Mouse (Mus musculus) midbrain, embryonic 11.5 days (tissue): ENCODE measurements around the gene Csnk2a1. TPM values are rescaled to one million over a fixed set of nuclear protein-coding genes. Genes with fewer than 3 reads are reported as not detected.

Source experiments
- ATAC-seq: fragments of 200-750 bp; cut with Nextera tagmentation; 2 replicates; pipeline ENCODE4 v1.8.0; 2017; ENCODE audit warnings: moderate TSS enrichment, moderate library complexity; ENCODE audit not compliant: low FRiP score
- DNase-seq: peaks from one replicate; pipeline ENCODE4 v3.0.0; 2015; ENCODE audit warnings: low spot score; ENCODE audit errors: missing footprints
- H3K27ac ChIP-seq: fragments of 300-500 bp; sonication (generic); 2 replicates; pipeline ENCODE4 v1.5.1; 2014; ENCODE audit warnings: low read depth, low read length
- H3K27me3 ChIP-seq: fragments of 300-500 bp; sonication (generic); 2 replicates; pipeline ENCODE4 v1.6.1; 2014; ENCODE audit warnings: mild to moderate bottlenecking, low read length, moderate library complexity, mixed read lengths; ENCODE audit not compliant: control insufficient read depth, insufficient read depth
- H3K36me3 ChIP-seq: fragments of 300-500 bp; sonication (generic); 2 replicates; pipeline ENCODE4 v1.6.1; 2014; ENCODE audit warnings: mild to moderate bottlenecking, low read length, moderate library complexity, mixed read lengths; ENCODE audit not compliant: control insufficient read depth, insufficient read depth
- H3K4me1 ChIP-seq: fragments of 300-500 bp; sonication (generic); 2 replicates; pipeline ENCODE4 v1.6.1; 2014; ENCODE audit warnings: low read length; ENCODE audit not compliant: control insufficient read depth, insufficient read depth
- H3K4me2 ChIP-seq: fragments of 300-500 bp; sonication (generic); 2 replicates; pipeline ENCODE4 v1.6.1; 2014; ENCODE audit warnings: mild to moderate bottlenecking, moderate library complexity
- H3K4me3 ChIP-seq: fragments of 300-500 bp; sonication (generic); 2 replicates; pipeline ENCODE4 v1.5.1; 2014; ENCODE audit warnings: low read depth, low read length
- H3K9ac ChIP-seq: fragments of 300-500 bp; sonication (generic); 2 replicates; pipeline ENCODE4 v1.6.1; 2014; ENCODE audit warnings: low read length
- H3K9me3 ChIP-seq: fragments of 300-500 bp; sonication (generic); 2 replicates; pipeline ENCODE4 v1.6.1; 2016; ENCODE audit warnings: low read length; ENCODE audit not compliant: control insufficient read depth
- WGBS: fragments of 180-500 bp; shearing (Covaris S2); extraction: QIAGEN DNeasy Blood & Tissue Kit; methylation state at CpG from one replicate; pipeline ENCODE4 v1.1.7; 2014; 5-methylcytosine and 5-hydroxymethylcytosine counted together
- polyA plus RNA-seq: library from polyadenylated mRNA; unstranded; fragments of >200 nt; fragmentation: Nextera tagmentation; extraction: Ambion mirVana; gene quantifications from 2 replicates; pipeline ENCODE4 v1.2.1, GENCODE M21; 2014

Csnk2a1 gene
- polyA plus RNA-seq, 1 experiment from 2014 or later = 63.8 TPM

DNA sequence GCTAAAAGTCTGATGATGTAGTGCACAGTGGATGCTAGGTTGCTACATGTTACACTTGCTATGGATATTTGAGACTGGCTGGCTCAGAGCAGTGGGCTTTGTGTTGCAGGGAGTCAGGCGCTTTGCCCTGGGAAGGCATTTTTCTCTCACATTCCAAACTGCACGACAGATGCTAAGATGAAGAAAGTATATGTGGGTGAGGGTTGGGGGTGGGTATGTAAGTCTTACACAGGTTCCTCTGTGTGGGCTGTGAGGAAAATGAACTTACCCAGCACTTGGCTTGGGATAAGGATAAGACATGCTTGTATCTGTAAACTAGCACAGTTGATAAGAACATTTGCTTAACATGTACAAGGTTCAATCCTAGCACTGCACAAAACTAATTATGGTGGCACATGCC lies 76.2 kb downstream of the Csnk2a1 start:
- H3K27ac ChIP-seq = no peak overlapping the region
- 91% methylated on average over 2 of the region's 2 CpGs for WGBS
- H3K27me3 ChIP-seq = no peaks in the 10 kb centered on the region
- no peak overlapping the region for H3K9ac ChIP-seq
- no peak for DNase-seq
- no peaks in the 10 kb centered on the region for H3K4me1 ChIP-seq
- no peaks in the 10 kb centered on the region for H3K9me3 ChIP-seq
- no peak overlapping the region for H3K4me3 ChIP-seq
- no peak overlapping the region for H3K4me2 ChIP-seq
- no peak for ATAC-seq
- H3K36me3 ChIP-seq = peaks cover 18% of the 10 kb centered on the region

DNA sequence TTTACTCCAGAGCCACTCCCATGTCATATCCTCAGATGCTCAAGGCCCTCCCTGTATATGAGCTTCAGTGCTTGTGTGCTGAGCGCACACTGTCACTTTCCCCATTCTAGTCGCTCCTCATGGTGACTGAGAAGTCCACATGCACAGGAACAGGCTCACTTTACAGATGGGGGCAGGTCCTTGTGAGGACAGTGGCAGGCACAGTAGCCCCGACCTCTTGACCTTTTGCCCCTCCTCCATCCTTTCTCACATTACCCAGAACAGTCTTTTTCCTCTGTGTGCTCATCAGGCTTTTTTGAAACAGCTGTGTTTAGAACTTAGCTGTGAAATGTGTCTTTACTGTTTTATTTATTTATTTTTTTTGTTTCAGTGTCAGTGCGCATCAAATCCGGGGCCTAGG lies 77.1 kb downstream of the Csnk2a1 start:
- Histone ChIP-seq H3K4me3 (no peak overlapping the region), H3K27ac (no peak overlapping the region), H3K9ac (no peak overlapping the region), H3K27me3 (no peaks in the 10 kb centered on the region), H3K4me1 (no peaks in the 10 kb centered on the region), H3K4me2 (no peak overlapping the region), H3K36me3 (peaks cover 25% of the 10 kb centered on the region), H3K9me3 (no peaks in the 10 kb centered on the region)
- DNase-seq = no peak
- 75% methylated on average over 5 of the region's 5 CpGs for WGBS
- ATAC-seq = no peak

DNA sequence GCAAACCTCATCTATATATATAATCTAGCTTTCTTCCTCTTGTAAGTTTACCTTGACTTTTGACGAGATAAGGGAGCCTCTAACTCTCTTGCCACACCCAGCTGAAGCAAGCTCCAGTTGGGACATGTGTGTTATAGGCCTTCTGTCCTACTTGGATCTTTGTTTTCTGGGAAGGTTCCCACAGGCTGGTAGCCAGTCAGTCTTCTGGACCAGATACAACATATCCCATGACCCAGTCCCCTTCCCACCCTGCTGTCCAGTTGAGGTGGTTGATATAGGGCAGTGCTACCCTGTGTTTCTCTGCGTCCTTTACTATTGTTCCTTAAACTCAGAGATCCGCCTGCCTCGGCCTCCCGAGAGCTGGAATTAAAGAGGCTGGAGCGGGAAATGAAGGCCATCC lies 78.8 kb downstream of the Csnk2a1 start:
- Histone ChIP-seq H3K27me3 (no peaks in the 10 kb centered on the region), H3K9ac (no peak overlapping the region), H3K9me3 (no peaks in the 10 kb centered on the region), H3K4me1 (no peaks in the 10 kb centered on the region), H3K4me3 (no peak overlapping the region), H3K36me3 (peaks cover 30% of the 10 kb centered on the region), H3K27ac (no peak overlapping the region), H3K4me2 (no peak overlapping the region)
- ATAC-seq = no peak
- no peak for DNase-seq
- 93% methylated on average over 6 of the region's 6 CpGs for WGBS

DNA sequence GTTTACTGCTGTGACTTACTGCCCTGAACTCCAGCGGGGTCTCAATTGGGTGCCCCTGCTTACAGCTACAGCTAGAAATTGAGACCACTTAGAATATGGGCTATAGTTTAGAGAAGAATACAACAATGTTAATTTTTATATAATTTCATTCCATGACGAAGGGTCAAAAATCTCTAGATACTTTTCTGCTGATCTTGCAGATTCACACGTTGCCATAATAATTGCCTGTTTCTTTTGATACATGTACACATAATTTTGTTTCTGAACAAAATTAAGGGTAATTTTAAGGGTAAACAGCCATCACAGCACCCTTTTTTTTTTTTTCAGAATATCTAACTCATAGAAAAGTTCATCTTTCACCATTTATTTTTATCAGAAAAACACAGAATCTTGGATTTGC lies 80.5 kb downstream of the Csnk2a1 start:
- Histone ChIP-seq H3K27ac (no peak overlapping the region), H3K36me3 (peaks cover 37% of the 10 kb centered on the region), H3K4me3 (no peak overlapping the region), H3K9me3 (no peaks in the 10 kb centered on the region), H3K9ac (no peak overlapping the region), H3K27me3 (no peaks in the 10 kb centered on the region), H3K4me1 (no peaks in the 10 kb centered on the region), H3K4me2 (no peak overlapping the region)
- DNase-seq (no peak), ATAC-seq (no peak)
- WGBS = 92% methylated on average over 3 of the region's 3 CpGs

DNA sequence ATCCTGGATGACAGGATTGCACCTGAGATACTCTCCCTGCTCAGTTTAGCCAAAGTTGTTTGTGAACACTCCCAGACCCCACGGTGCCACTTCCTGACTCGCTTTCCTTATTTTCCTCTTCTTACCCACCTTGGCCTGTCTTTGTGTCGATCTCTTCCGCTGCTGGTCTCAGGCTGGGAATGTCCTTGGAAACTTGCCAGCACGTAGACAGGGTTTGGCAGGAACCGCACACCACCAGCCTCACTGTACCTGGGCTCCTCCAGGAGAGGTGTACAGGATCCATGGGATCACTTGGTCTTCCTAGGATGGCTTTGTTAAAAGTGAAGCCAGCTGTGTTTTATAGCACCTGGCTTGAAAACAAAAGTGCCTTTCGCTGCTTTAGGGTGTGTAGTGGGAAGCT lies 86.4 kb downstream of the Csnk2a1 start:
- no peak overlapping the region for H3K9ac ChIP-seq
- no peak for ATAC-seq
- DNase-seq = no peak
- H3K36me3 ChIP-seq = peaks cover 35% of the 10 kb centered on the region
- H3K4me1 ChIP-seq = no peaks in the 10 kb centered on the region
- no peak overlapping the region for H3K4me2 ChIP-seq
- no peak overlapping the region for H3K27ac ChIP-seq
- no peaks in the 10 kb centered on the region for H3K9me3 ChIP-seq
- no peak overlapping the region for H3K4me3 ChIP-seq
- WGBS = 92% methylated on average over 7 of the region's 7 CpGs
- H3K27me3 ChIP-seq = no peaks in the 10 kb centered on the region

DNA sequence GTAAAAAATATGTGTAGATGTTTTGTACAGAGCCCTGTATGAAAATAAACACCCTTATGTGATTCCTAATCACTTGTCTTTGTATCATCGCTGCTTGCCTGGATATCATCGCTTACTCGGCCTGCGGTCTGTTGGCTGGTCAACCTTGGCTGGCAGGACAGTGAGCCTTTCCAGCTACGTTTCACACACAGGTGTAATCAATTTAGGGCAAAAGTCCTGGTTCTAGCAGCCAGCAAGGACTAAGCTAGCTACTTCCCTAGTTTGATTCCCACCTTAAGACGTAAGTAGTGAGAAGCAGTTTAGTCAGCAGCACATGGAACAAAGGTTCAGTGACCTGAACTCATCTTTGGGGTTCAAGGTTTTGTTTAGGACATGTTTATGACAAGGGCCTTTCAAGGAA lies 87.3 kb downstream of the Csnk2a1 start:
- ATAC-seq = no peak
- no peaks in the 10 kb centered on the region for H3K9me3 ChIP-seq
- WGBS = 92% methylated on average over 6 of the region's 6 CpGs
- H3K27ac ChIP-seq = no peak overlapping the region
- no peaks in the 10 kb centered on the region for H3K27me3 ChIP-seq
- no peak overlapping the region for H3K9ac ChIP-seq
- peaks cover 35% of the 10 kb centered on the region for H3K36me3 ChIP-seq
- H3K4me3 ChIP-seq = no peak overlapping the region
- H3K4me1 ChIP-seq = no peaks in the 10 kb centered on the region
- no peak overlapping the region for H3K4me2 ChIP-seq
- no peak for DNase-seq

DNA sequence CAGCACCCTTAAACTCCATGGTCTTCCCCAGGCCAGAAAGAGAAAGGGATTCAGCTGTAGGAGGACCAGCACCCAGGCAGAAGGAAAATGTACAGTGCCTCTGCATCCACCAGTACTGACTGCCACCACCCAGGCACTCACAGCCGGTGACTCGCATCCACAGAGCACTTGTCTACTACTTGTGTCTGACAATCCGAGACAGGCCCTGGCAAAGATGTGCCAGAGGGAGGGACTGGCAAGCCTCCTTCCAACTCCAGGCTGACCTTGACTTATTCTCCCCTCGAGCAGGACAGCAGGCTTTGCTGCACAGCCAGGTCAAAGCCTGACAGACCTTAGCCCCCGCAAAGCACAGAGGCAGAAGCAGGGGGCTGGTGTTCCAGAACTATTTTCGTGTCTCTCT lies 90.4 kb downstream of the Csnk2a1 start:
- H3K36me3 ChIP-seq = peaks cover 22% of the 10 kb centered on the region
- no peak for ATAC-seq
- no peak for DNase-seq
- no peaks in the 10 kb centered on the region for H3K9me3 ChIP-seq
- H3K4me3 ChIP-seq = no peak overlapping the region
- H3K27me3 ChIP-seq = no peaks in the 10 kb centered on the region
- 84% methylated on average over 6 of the region's 6 CpGs for WGBS
- no peak overlapping the region for H3K4me2 ChIP-seq
- no peak overlapping the region for H3K27ac ChIP-seq
- no peak overlapping the region for H3K9ac ChIP-seq
- H3K4me1 ChIP-seq = no peaks in the 10 kb centered on the region

DNA sequence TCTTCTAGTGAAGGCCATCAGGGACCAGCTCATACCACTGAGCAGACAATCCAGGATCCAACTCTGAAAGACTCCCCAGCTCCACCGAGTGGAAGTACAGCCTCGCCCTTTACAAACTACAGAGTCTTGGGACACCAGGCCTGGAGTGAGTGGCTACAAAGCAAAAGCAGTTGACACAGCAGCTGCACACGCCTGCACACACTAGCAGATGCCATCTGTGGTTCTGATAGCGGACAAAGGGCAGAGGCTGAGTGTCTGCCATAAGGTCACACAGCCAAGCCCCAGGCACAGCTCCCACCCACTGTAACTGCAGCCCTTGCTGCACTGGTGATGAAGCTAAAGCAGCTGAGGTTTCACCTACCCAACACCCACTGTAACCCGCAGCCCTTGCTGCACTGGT lies 94.9 kb downstream of the Csnk2a1 start:
- H3K4me1 ChIP-seq = no peaks in the 10 kb centered on the region
- ATAC-seq = no peak
- no peak for DNase-seq
- H3K36me3 ChIP-seq = peaks cover 35% of the 10 kb centered on the region
- H3K27ac ChIP-seq = no peak overlapping the region
- no peaks in the 10 kb centered on the region for H3K9me3 ChIP-seq
- no peaks in the 10 kb centered on the region for H3K27me3 ChIP-seq
- no peak overlapping the region for H3K4me2 ChIP-seq
- no peak overlapping the region for H3K9ac ChIP-seq
- 92% methylated on average over 5 of the region's 5 CpGs for WGBS
- no peak overlapping the region for H3K4me3 ChIP-seq

DNA sequence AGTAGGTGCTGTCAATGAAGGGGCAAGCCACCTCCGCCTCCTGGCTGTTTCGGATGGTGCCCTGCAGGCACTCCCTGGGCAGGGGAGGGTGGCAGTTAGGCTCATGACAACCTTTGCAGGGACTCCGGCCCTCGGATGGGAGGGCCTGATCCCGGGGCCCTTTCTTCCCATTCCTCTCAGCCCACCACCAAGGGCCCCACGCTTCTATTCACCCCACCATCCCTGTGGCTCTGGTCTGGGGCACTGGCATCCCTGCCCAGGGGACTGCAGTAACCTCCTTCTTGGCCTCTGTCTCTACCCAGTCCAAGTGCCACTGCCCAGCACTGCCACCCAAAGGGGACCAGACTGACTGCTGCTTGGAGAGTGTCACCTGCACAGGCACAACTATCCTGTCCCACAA lies 95.6 kb downstream of the Csnk2a1 start:
- Histone ChIP-seq H3K4me2 (no peak overlapping the region), H3K27me3 (no peaks in the 10 kb centered on the region), H3K4me1 (no peaks in the 10 kb centered on the region), H3K9me3 (no peaks in the 10 kb centered on the region), H3K36me3 (peaks cover 33% of the 10 kb centered on the region), H3K4me3 (no peak overlapping the region), H3K27ac (no peak overlapping the region), H3K9ac (no peak overlapping the region)
- no peak for ATAC-seq
- DNase-seq = no peak
- WGBS = 91% methylated on average over 6 of the region's 6 CpGs

DNA sequence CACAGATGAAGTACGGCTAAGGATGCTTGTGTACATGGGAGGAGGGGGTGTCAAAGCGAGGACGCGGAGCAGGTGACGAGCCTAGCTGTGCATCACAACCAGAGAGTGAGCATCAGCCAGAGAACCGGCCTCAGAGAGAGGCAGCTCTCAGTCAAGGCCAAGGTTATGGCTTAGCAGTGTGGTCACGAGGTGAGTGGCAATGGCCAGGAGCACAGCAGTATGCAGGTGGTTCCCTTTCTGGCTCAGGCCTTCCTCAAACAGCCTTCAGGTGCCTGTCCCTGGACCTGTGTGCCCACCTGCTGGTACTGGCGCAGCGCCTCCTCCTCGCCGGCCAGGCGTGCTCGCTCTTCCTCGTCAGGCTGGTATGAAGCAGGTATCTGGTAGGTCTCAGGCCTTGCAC lies 97.3 kb downstream of the Csnk2a1 start:
- DNase-seq = no peak
- Histone ChIP-seq H3K4me2 (no peak overlapping the region), H3K36me3 (peaks cover 28% of the 10 kb centered on the region), H3K9ac (no peak overlapping the region), H3K4me1 (no peaks in the 10 kb centered on the region), H3K27me3 (no peaks in the 10 kb centered on the region), H3K27ac (no peak overlapping the region), H3K9me3 (no peaks in the 10 kb centered on the region), H3K4me3 (no peak overlapping the region)
- ATAC-seq = no peak
- WGBS = 94% methylated on average over 14 of the region's 14 CpGs
